Mouse (Mus musculus): ENCODE results near the gene Rgs8. TPM values are rescaled to one million over a fixed set of nuclear protein-coding genes. Genes with fewer than 3 reads are reported as not detected.

Rgs8 gene
- polyA plus RNA-seq, 1 experiment from 2014 or later = 0.23 TPM

- peak; percentile 55; the same call in 1 of the 2 replicates for ATAC-seq
- Histone ChIP-seq H3K27ac (no peak overlapping the region), H3K9me3 (no peaks in the 10 kb centered on the region), H3K27me3 (replicated peaks) (no peaks in the 10 kb centered on the region; the same call in 1 of the 2 replicates), H3K4me1 (replicated peaks) (0 out of 2 replicates have a peak, but pooled peaks cover 4% of the 10 kb centered on the region), H3K4me2 (replicated peaks) (no peak overlapping the region), H3K36me3 (no peaks in the 10 kb centered on the region), H3K9ac (no peak overlapping the region), H3K4me3 (replicated peaks) (no peak overlapping the region)
- 49% methylated on average over 10 of the region's 10 CpGs for WGBS
Measured at GRCm38 (mm10) chr1:153679147-153679546, 26.3 kb downstream of the Rgs8 start.

GRCm38 (mm10) chr1:153679653-153680052 lies 26.8 kb downstream of the Rgs8 start:
- no peak overlapping the region for H3K9ac ChIP-seq
- H3K27me3 ChIP-seq (replicated peaks) = no peaks in the 10 kb centered on the region; the same call in 1 of the 2 replicates
- 0 out of 2 replicates have a peak, but pooled peaks cover 4% of the 10 kb centered on the region for H3K4me1 ChIP-seq (replicated peaks)
- H3K36me3 ChIP-seq = no peaks in the 10 kb centered on the region
- no peak overlapping the region for H3K4me3 ChIP-seq (replicated peaks)
- no peak overlapping the region for H3K4me2 ChIP-seq (replicated peaks)
- no peaks in the 10 kb centered on the region for H3K9me3 ChIP-seq
- 63% methylated on average over 3 of the region's 3 CpGs for WGBS
- no peak overlapping the region for H3K27ac ChIP-seq
- no peak for ATAC-seq

- no peaks in the 10 kb centered on the region for H3K36me3 ChIP-seq
- 59% methylated on average over 6 of the region's 6 CpGs for WGBS
- no peaks in the 10 kb centered on the region for H3K9me3 ChIP-seq
- no peak overlapping the region for H3K27ac ChIP-seq
- H3K27me3 ChIP-seq (replicated peaks) = no peaks in the 10 kb centered on the region; the same call in 1 of the 2 replicates
- no peak overlapping the region for H3K9ac ChIP-seq
- H3K4me1 ChIP-seq (replicated peaks) = 0 out of 2 replicates have a peak, but pooled peaks cover 4% of the 10 kb centered on the region
- H3K4me2 ChIP-seq (replicated peaks) = no peak overlapping the region
- no peak for ATAC-seq
- no peak overlapping the region for H3K4me3 ChIP-seq (replicated peaks)
Measured at GRCm38 (mm10) chr1:153680363-153680762, 27.5 kb downstream of the Rgs8 start.

- H3K4me2 ChIP-seq (replicated peaks) = no peak overlapping the region
- H3K36me3 ChIP-seq = no peaks in the 10 kb centered on the region
- no peaks in the 10 kb centered on the region for H3K9me3 ChIP-seq
- WGBS = 81% methylated on average over 2 of the region's 2 CpGs
- H3K27me3 ChIP-seq (replicated peaks) = no peaks in the 10 kb centered on the region; the same call in 1 of the 2 replicates
- H3K27ac ChIP-seq = no peak overlapping the region
- H3K4me1 ChIP-seq (replicated peaks) = 0 out of 2 replicates have a peak, but pooled peaks cover 4% of the 10 kb centered on the region
- ATAC-seq = no peak
- no peak overlapping the region for H3K9ac ChIP-seq
- H3K4me3 ChIP-seq (replicated peaks) = no peak overlapping the region
Measured at GRCm38 (mm10) chr1:153681036-153681435, 28.2 kb downstream of the Rgs8 start.

GRCm38 (mm10) chr1:153683190-153683589 lies 30.4 kb downstream of the Rgs8 start:
- Histone ChIP-seq H3K4me2 (replicated peaks) (no peak overlapping the region), H3K27ac (no peak overlapping the region), H3K4me1 (replicated peaks) (0 out of 2 replicates have a peak, but pooled peaks cover 4% of the 10 kb centered on the region), H3K27me3 (replicated peaks) (no peaks in the 10 kb centered on the region), H3K9me3 (no peaks in the 10 kb centered on the region), H3K36me3 (no peaks in the 10 kb centered on the region), H3K4me3 (replicated peaks) (no peak overlapping the region), H3K9ac (no peak overlapping the region)
- 67% methylated on average over 11 of the region's 11 CpGs for WGBS
- no peak for ATAC-seq

- no peak for ATAC-seq
- Histone ChIP-seq H3K9ac (no peak overlapping the region), H3K27ac (no peak overlapping the region), H3K27me3 (replicated peaks) (no peaks in the 10 kb centered on the region), H3K36me3 (no peaks in the 10 kb centered on the region), H3K4me2 (replicated peaks) (no peak overlapping the region), H3K4me1 (replicated peaks) (no peaks in the 10 kb centered on the region), H3K4me3 (replicated peaks) (no peak overlapping the region), H3K9me3 (no peaks in the 10 kb centered on the region)
- WGBS = 59% methylated on average over 3 of the region's 3 CpGs
Measured at GRCm38 (mm10) chr1:153685630-153686029, 32.8 kb downstream of the Rgs8 start.

GRCm38 (mm10) chr1:153692526-153692925 lies 39.7 kb downstream of the Rgs8 start:
- Histone ChIP-seq H3K27me3 (replicated peaks) (no peaks in the 10 kb centered on the region), H3K4me3 (replicated peaks) (no peak overlapping the region), H3K36me3 (no peaks in the 10 kb centered on the region), H3K9ac (no peak overlapping the region), H3K9me3 (no peaks in the 10 kb centered on the region), H3K4me2 (replicated peaks) (no peak overlapping the region), H3K27ac (no peak overlapping the region), H3K4me1 (replicated peaks) (no peaks in the 10 kb centered on the region)
- 68% methylated on average over 6 of the region's 6 CpGs for whole genome bisulfite sequencing
- no peak for ATAC-seq

- Histone ChIP-seq H3K27me3 (replicated peaks) (no peaks in the 10 kb centered on the region), H3K9me3 (no peaks in the 10 kb centered on the region), H3K36me3 (no peaks in the 10 kb centered on the region), H3K4me3 (replicated peaks) (no peak overlapping the region), H3K9ac (no peak overlapping the region), H3K4me2 (replicated peaks) (no peak overlapping the region), H3K27ac (no peak overlapping the region), H3K4me1 (replicated peaks) (no peaks in the 10 kb centered on the region)
- WGBS = 74% methylated on average over 6 of the region's 6 CpGs
- ATAC-seq = no peak
Measured at GRCm38 (mm10) chr1:153694372-153695120, 41.7 kb downstream of the Rgs8 start.

- Histone ChIP-seq H3K27me3 (replicated peaks) (no peaks in the 10 kb centered on the region), H3K4me1 (replicated peaks) (no peaks in the 10 kb centered on the region), H3K9me3 (no peaks in the 10 kb centered on the region), H3K27ac (no peak overlapping the region), H3K4me2 (replicated peaks) (no peak overlapping the region), H3K36me3 (no peaks in the 10 kb centered on the region), H3K9ac (no peak overlapping the region), H3K4me3 (replicated peaks) (no peak overlapping the region)
- no peak for ATAC-seq
- 83% methylated on average over 10 of the region's 10 CpGs for WGBS
Measured at GRCm38 (mm10) chr1:153695398-153695797, 42.6 kb downstream of the Rgs8 start.

- Histone ChIP-seq H3K27me3 (replicated peaks) (no peaks in the 10 kb centered on the region), H3K4me3 (replicated peaks) (no peak overlapping the region), H3K9me3 (no peaks in the 10 kb centered on the region), H3K9ac (no peak overlapping the region), H3K36me3 (no peaks in the 10 kb centered on the region), H3K27ac (no peak overlapping the region), H3K4me2 (replicated peaks) (no peak overlapping the region), H3K4me1 (replicated peaks) (no peaks in the 10 kb centered on the region)
- WGBS = 92% methylated on average over 11 of the region's 11 CpGs
- ATAC-seq = no peak
Measured at GRCm38 (mm10) chr1:153696093-153696492, 43.3 kb downstream of the Rgs8 start.

GRCm38 (mm10) chr1:153696541-153696940 lies 43.7 kb downstream of the Rgs8 start:
- H3K9me3 ChIP-seq = no peaks in the 10 kb centered on the region
- no peak for ATAC-seq
- H3K27me3 ChIP-seq (replicated peaks) = no peaks in the 10 kb centered on the region
- WGBS = 90% methylated on average over 4 of the region's 4 CpGs
- no peak overlapping the region for H3K4me2 ChIP-seq (replicated peaks)
- no peaks in the 10 kb centered on the region for H3K36me3 ChIP-seq
- no peak overlapping the region for H3K4me3 ChIP-seq (replicated peaks)
- no peak overlapping the region for H3K9ac ChIP-seq
- H3K27ac ChIP-seq = no peak overlapping the region
- H3K4me1 ChIP-seq (replicated peaks) = no peaks in the 10 kb centered on the region

- H3K4me2 ChIP-seq (replicated peaks) = no peak overlapping the region
- no peak overlapping the region for H3K4me3 ChIP-seq (replicated peaks)
- ATAC-seq = no peak
- no peaks in the 10 kb centered on the region for H3K9me3 ChIP-seq
- 76% methylated on average over 16 of the region's 16 CpGs for WGBS
- H3K27me3 ChIP-seq (replicated peaks) = no peaks in the 10 kb centered on the region
- no peak overlapping the region for H3K9ac ChIP-seq
- H3K27ac ChIP-seq = no peak overlapping the region
- no peaks in the 10 kb centered on the region for H3K36me3 ChIP-seq
- H3K4me1 ChIP-seq (replicated peaks) = no peaks in the 10 kb centered on the region
Measured at GRCm38 (mm10) chr1:153697581-153698251, 44.9 kb downstream of the Rgs8 start.
